Mouse (Mus musculus) heart, embryonic 14.5 days (tissue): ENCODE data around the gene Stau1. TPM values are rescaled to one million over a fixed set of nuclear protein-coding genes. Genes with fewer than 3 reads are reported as not detected.

Experiments
- ATAC-seq: fragments of 200-750 bp; cut with Nextera tagmentation; 2 replicates; pipeline ENCODE4 v1.8.0; 2017; ENCODE audit warnings: low read depth, moderate TSS enrichment; ENCODE audit not compliant: insufficient number of reproducible peaks, insufficient read depth, low FRiP score
- H3K27ac ChIP-seq, 2 experiments: fragments of 200-500 bp in 1 of 2; fragments of 300-500 bp in 1 of 2; sonication (generic) in 1 of 2; replicated peaks in 1 of 2; 2 replicates each; pipeline ENCODE4 v1.5.1; 2012 to 2014; ENCODE audit warnings: low read depth in 2 of 2, low read length in 2 of 2, control low read depth in 1 of 2, mild to moderate bottlenecking in 1 of 2, mixed read lengths in 1 of 2; ENCODE audit not compliant: control insufficient read depth in 1 of 2, insufficient read depth in 1 of 2
- H3K27me3 ChIP-seq: fragments of 300-500 bp; sonication (generic); 2 replicates; pipeline ENCODE4 v1.6.1; 2014; ENCODE audit warnings: mild to moderate bottlenecking, low read length, control low read depth; ENCODE audit not compliant: control insufficient read depth, insufficient read depth
- H3K36me3 ChIP-seq: fragments of 300-500 bp; sonication (generic); 2 replicates; pipeline ENCODE4 v1.6.1; 2014; ENCODE audit warnings: mild to moderate bottlenecking, control low read depth, low read length, mixed read lengths; ENCODE audit not compliant: control insufficient read depth, insufficient read depth
- H3K4me1 ChIP-seq, 2 experiments: fragments of 200-500 bp in 1 of 2; fragments of 300-500 bp in 1 of 2; sonication (generic) in 1 of 2; 2 replicates each; pipeline ENCODE4 v1.6.1; 2012 to 2014; ENCODE audit warnings: low read length in 2 of 2, control low read depth in 1 of 2, mixed read lengths in 1 of 2; ENCODE audit not compliant: control insufficient read depth in 2 of 2, insufficient read depth in 2 of 2
- H3K4me2 ChIP-seq: fragments of 300-500 bp; sonication (generic); 2 replicates; pipeline ENCODE4 v1.6.1; 2014; ENCODE audit warnings: mild to moderate bottlenecking, low read length
- H3K4me3 ChIP-seq, 2 experiments: fragments of 200-500 bp in 1 of 2; fragments of 300-500 bp in 1 of 2; sonication (generic) in 1 of 2; 2 replicates each; pipeline ENCODE4 v1.5.1; 2012 to 2014; ENCODE audit warnings: low read length in 2 of 2, mild to moderate bottlenecking in 2 of 2, control low read depth in 1 of 2, low read depth in 1 of 2, moderate library complexity in 1 of 2; ENCODE audit not compliant: control insufficient read depth in 1 of 2, insufficient read depth in 1 of 2
- H3K9ac ChIP-seq: fragments of 300-500 bp; sonication (generic); 2 replicates; pipeline ENCODE4 v1.6.1; 2014; ENCODE audit warnings: mild to moderate bottlenecking, low read length
- H3K9me3 ChIP-seq: fragments of 300-500 bp; sonication (generic); 2 replicates; pipeline ENCODE4 v1.6.1; 2016; ENCODE audit warnings: low read length, control low read depth; ENCODE audit not compliant: control insufficient read depth
- WGBS: fragments of 180-500 bp; shearing (Covaris S2); extraction: QIAGEN DNeasy Blood & Tissue Kit; methylation state at CpG from one replicate; pipeline ENCODE4 v1.1.7; 2014; 5-methylcytosine and 5-hydroxymethylcytosine counted together
- polyA plus RNA-seq: library from polyadenylated mRNA; unstranded; fragments of >200 nt; fragmentation: Nextera tagmentation; extraction: Ambion mirVana; gene quantifications from 2 replicates; pipeline ENCODE4 v1.2.1, GENCODE M21; 2014

The Stau1 gene
- polyA plus RNA-seq, 1 experiment from 2014 or later = 53.4 TPM

- Histone ChIP-seq H3K9me3 (no peaks in the 10 kb centered on the region), H3K4me2 (no peak overlapping the region), H3K27ac (no peak overlapping the region), H3K9ac (no peak overlapping the region), H3K27me3 (no peaks in the 10 kb centered on the region), H3K4me1 (peaks cover 2 to 4% of the 10 kb centered on the region in 2 experiments; a peak in 3 of 4 replicates), H3K36me3 (peaks cover 24% of the 10 kb centered on the region), H3K4me3 (no peak overlapping the region)
- ATAC-seq = no peak
- 87% methylated on average over 2 of the region's 2 CpGs for WGBS
Measured at GRCm38 (mm10) chr2:166964773-166965172, 31.3 kb downstream of the Stau1 start.

- Histone ChIP-seq H3K9ac (no peak overlapping the region), H3K27ac (no peak overlapping the region), H3K9me3 (no peaks in the 10 kb centered on the region), H3K4me2 (no peak overlapping the region), H3K4me3 (no peak overlapping the region), H3K36me3 (peaks cover 39% of the 10 kb centered on the region), H3K4me1 (no peaks in the 10 kb centered on the region), H3K27me3 (no peaks in the 10 kb centered on the region)
- no peak for ATAC-seq
- 86% methylated on average over 8 of the region's 8 CpGs for WGBS
Measured at GRCm38 (mm10) chr2:166963257-166963656, 32.8 kb downstream of the Stau1 start.

GRCm38 (mm10) chr2:166960648-166961330, 35.3 kb downstream of the Stau1 start:
- 84% methylated on average over 8 of the region's 8 CpGs for WGBS
- H3K36me3 ChIP-seq = peaks cover 54% of the 10 kb centered on the region
- no peaks in the 10 kb centered on the region for H3K9me3 ChIP-seq

GRCm38 (mm10) chr2:166956805-166957204, 39.3 kb downstream of the Stau1 start:
- no peak overlapping the region for H3K27ac ChIP-seq
- no peak for ATAC-seq
- peaks cover 78% of the 10 kb centered on the region for H3K36me3 ChIP-seq
- 56% methylated on average over 7 of the region's 7 CpGs for WGBS
- H3K4me1 ChIP-seq = no peaks in the 10 kb centered on the region
- no peaks in the 10 kb centered on the region for H3K9me3 ChIP-seq
- H3K9ac ChIP-seq = no peak overlapping the region
- H3K4me2 ChIP-seq = no peak overlapping the region
- H3K4me3 ChIP-seq = no peak overlapping the region
- no peaks in the 10 kb centered on the region for H3K27me3 ChIP-seq

More at GRCm38 (mm10) chr2:166960648-166961330, 35.3 kb downstream of the Stau1 start:
- no peak overlapping the region for H3K9ac ChIP-seq
- H3K4me3 ChIP-seq = no peak overlapping the region
- H3K27me3 ChIP-seq = no peaks in the 10 kb centered on the region
- H3K27ac ChIP-seq = no peak overlapping the region
- H3K4me2 ChIP-seq = no peak overlapping the region
- ATAC-seq = no peak
- H3K4me1 ChIP-seq = no peaks in the 10 kb centered on the region

GRCm38 (mm10) chr2:166952151-166952550, 43.9 kb downstream of the Stau1 start:
- H3K9me3 ChIP-seq = no peaks in the 10 kb centered on the region
- 71% methylated on average over 6 of the region's 6 CpGs for WGBS
- H3K4me2 ChIP-seq = no peak overlapping the region
- peaks cover 0 to 8% of the 10 kb centered on the region in 2 experiments; a peak in 2 of 4 replicates for H3K4me1 ChIP-seq
- H3K27me3 ChIP-seq = no peaks in the 10 kb centered on the region
- no peak overlapping the region for H3K27ac ChIP-seq
- no peak for ATAC-seq
- H3K9ac ChIP-seq = no peak overlapping the region
- H3K36me3 ChIP-seq = peaks cover 88% of the 10 kb centered on the region
- no peak overlapping the region for H3K4me3 ChIP-seq

- H3K4me1 ChIP-seq = peaks cover 0 to 8% of the 10 kb centered on the region in 2 experiments; a peak in 2 of 4 replicates
- no peak for ATAC-seq
- 0 out of 4 replicates have a peak overlapping the region, but pooled peaks of 1 of the 2 experiments have one; percentile 5 for H3K27ac ChIP-seq
- H3K27me3 ChIP-seq = no peaks in the 10 kb centered on the region
- no peak overlapping the region for H3K4me2 ChIP-seq
- no peak overlapping the region for H3K9ac ChIP-seq
- 67% methylated on average over 14 of the region's 14 CpGs for WGBS
- H3K36me3 ChIP-seq = peaks cover 97% of the 10 kb centered on the region
- H3K4me3 ChIP-seq = no peak overlapping the region
- H3K9me3 ChIP-seq = no peaks in the 10 kb centered on the region
Measured at GRCm38 (mm10) chr2:166950853-166951648, 45.0 kb downstream of the Stau1 start.

- Histone ChIP-seq H3K4me2 (no peak overlapping the region), H3K4me3 (no peak overlapping the region), H3K27ac (no peak overlapping the region), H3K9ac (no peak overlapping the region), H3K4me1 (peaks cover 0 to 8% of the 10 kb centered on the region in 2 experiments; a peak in 2 of 4 replicates), H3K27me3 (no peaks in the 10 kb centered on the region), H3K36me3 (peaks cover 99% of the 10 kb centered on the region), H3K9me3 (no peaks in the 10 kb centered on the region)
- no peak for ATAC-seq
- WGBS = 86% methylated on average over 10 of the region's 10 CpGs
Measured at GRCm38 (mm10) chr2:166948936-166949335, 47.2 kb downstream of the Stau1 start.
